Mouse (Mus musculus) limb, embryonic 14.5 days (tissue): Measurements from ENCODE around the gene Acer1. TPM values are rescaled to one million over a fixed set of nuclear protein-coding genes. Genes with fewer than 3 reads are reported as not detected.

Experiments used
- ATAC-seq: fragments of 200-750 bp; cut with Nextera tagmentation; 2 replicates; pipeline ENCODE4 v1.8.0; 2017; ENCODE audit warnings: low read depth, moderate number of reproducible peaks, moderate TSS enrichment; ENCODE audit not compliant: low FRiP score
- DNase-seq: peaks from one replicate; pipeline ENCODE4 v3.0.0-alpha.2; 2015; ENCODE audit warnings: low spot score
- H3K27ac ChIP-seq: fragments of 300-500 bp; sonication (generic); replicated peaks from 2 replicates; pipeline ENCODE4 v1.5.1; 2014; ENCODE audit warnings: low read depth, mild to moderate bottlenecking, low read length, moderate library complexity, mixed read lengths
- H3K27me3 ChIP-seq: fragments of 300-500 bp; sonication (generic); 2 replicates; pipeline ENCODE4 v1.6.1; 2014; ENCODE audit warnings: low read length, mixed read lengths; ENCODE audit not compliant: control insufficient read depth, insufficient read depth
- H3K36me3 ChIP-seq: fragments of 300-500 bp; sonication (generic); 2 replicates; pipeline ENCODE4 v1.6.1; 2014; ENCODE audit warnings: mild to moderate bottlenecking, low read length, moderate library complexity, mixed read lengths; ENCODE audit not compliant: control insufficient read depth, insufficient read depth
- H3K4me1 ChIP-seq: fragments of 300-500 bp; sonication (generic); 2 replicates; pipeline ENCODE4 v1.6.1; 2014; ENCODE audit warnings: antibody characterized with exemption, low read length, mixed read lengths; ENCODE audit not compliant: control insufficient read depth, insufficient read depth
- H3K4me2 ChIP-seq: fragments of 300-500 bp; sonication (generic); replicated peaks from 2 replicates; pipeline ENCODE4 v1.6.1; 2014; ENCODE audit warnings: low read depth, mild to moderate bottlenecking, low read length, moderate library complexity; ENCODE audit not compliant: severe bottlenecking
- H3K4me3 ChIP-seq: fragments of 300-500 bp; sonication (generic); replicated peaks from 2 replicates; pipeline ENCODE4 v1.5.1; 2014; ENCODE audit warnings: low read length
- H3K9ac ChIP-seq: fragments of 300-500 bp; sonication (generic); 2 replicates; pipeline ENCODE4 v1.6.1; 2014; ENCODE audit warnings: mild to moderate bottlenecking, low read depth, low read length, moderate library complexity; ENCODE audit not compliant: severe bottlenecking
- H3K9me3 ChIP-seq: fragments of 300-500 bp; sonication (generic); 2 replicates; pipeline ENCODE4 v1.6.1; 2016; ENCODE audit warnings: low read length; ENCODE audit not compliant: control insufficient read depth
- POLR2A ChIP-seq: fragments of 200-500 bp; IDR thresholded peaks from 2 replicates; pipeline ENCODE4 v1.8.0; 2012; ENCODE audit warnings: inconsistent platforms, mild to moderate bottlenecking, moderate library complexity, borderline replicate concordance; ENCODE audit not compliant: insufficient read depth, insufficient read length; ENCODE audit errors: extremely low read depth
- WGBS: fragments of 180-500 bp; shearing (Covaris S2); extraction: QIAGEN DNeasy Blood & Tissue Kit; methylation state at CpG from one replicate; pipeline ENCODE4 v1.1.7; 2014; 5-methylcytosine and 5-hydroxymethylcytosine counted together
- polyA plus RNA-seq, 2 experiments: library from polyadenylated mRNA; depleted of rRNA in 1 of 2; stranded (reverse) in 1 of 2; unstranded in 1 of 2; fragments of >200 nt; fragmentation: Nextera tagmentation in 1 of 2; extraction: Ambion mirVana in 1 of 2; gene quantifications; 2 replicates each; pipeline versions ENCODE4 v1.2.1 to v1.2.3; 2012 to 2014

Gene Acer1
- polyA plus RNA-seq, 2 experiments: 1.5 to 5.6 TPM

DNA sequence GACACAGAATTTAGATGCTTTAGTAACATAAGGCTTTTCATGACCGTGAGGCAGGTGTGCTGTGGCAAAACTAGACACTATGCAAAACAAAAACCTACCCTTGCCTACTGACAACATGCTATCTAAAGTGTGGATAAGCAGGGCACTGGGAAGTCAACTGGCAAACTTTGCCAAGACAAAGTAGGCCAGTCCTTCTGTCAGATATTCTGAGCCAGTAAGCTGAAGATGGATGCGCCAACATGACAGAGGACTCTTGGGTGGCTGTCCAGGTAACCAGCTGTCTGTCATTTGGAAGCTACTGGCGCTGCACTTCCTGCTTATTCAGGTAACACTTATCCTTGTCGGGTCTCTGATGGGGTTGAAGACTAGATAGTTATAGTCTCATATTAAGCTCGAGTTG lies 11.8 kb downstream of the Acer1 start:
- H3K27ac ChIP-seq: no peak overlapping the region
- H3K4me1 ChIP-seq: no peaks in the 10 kb centered on the region
- H3K4me3 ChIP-seq: no peak overlapping the region
- H3K9me3 ChIP-seq: no peaks in the 10 kb centered on the region
- ATAC-seq (no peak), DNase-seq (no peak)
- TF ChIP-seq POLR2A: no peak
- H3K4me2 ChIP-seq: no peak overlapping the region
- H3K9ac ChIP-seq: no peak overlapping the region
- no peaks in the 10 kb centered on the region for H3K36me3 ChIP-seq
- 65% methylated on average over 5 of the region's 5 CpGs for WGBS
- H3K27me3 ChIP-seq: no peaks in the 10 kb centered on the region

- Histone ChIP-seq H3K9me3 (no peaks in the 10 kb centered on the region), H3K4me3 (no peak overlapping the region), H3K4me2 (no peak overlapping the region), H3K27ac (no peak overlapping the region), H3K4me1 (no peaks in the 10 kb centered on the region), H3K9ac (no peak overlapping the region), H3K27me3 (no peaks in the 10 kb centered on the region), H3K36me3 (no peaks in the 10 kb centered on the region)
- WGBS: 63% methylated on average over 3 of the region's 3 CpGs
- no peak for TF ChIP-seq POLR2A
- ATAC-seq: no peak
- no peak for DNase-seq
Measured at GRCm38 (mm10) chr17:56969321-56969720, 12.6 kb downstream of the Acer1 start.

DNA sequence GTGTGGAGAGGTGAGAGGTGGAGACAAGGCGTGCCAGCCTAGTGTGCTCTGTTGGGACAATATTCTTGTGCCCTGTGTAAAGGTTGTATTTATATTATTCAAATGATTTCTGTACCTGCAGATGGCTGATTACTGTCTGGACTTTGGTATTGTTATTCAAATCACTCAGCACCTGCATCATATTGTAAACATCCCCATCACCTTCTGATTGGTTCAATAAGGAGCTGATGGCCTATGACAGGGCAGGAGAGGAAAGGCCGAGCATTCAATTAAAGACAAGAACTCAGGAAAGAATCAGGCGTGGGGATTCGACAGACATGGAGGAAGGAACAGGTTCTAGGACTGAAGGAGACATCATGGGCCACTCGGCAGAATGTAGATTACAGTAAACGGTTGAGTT lies 18.3 kb downstream of the Acer1 start:
- no peaks in the 10 kb centered on the region for H3K36me3 ChIP-seq
- TF ChIP-seq POLR2A: no peak
- H3K27ac ChIP-seq: no peak overlapping the region
- H3K27me3 ChIP-seq: no peaks in the 10 kb centered on the region
- no peak overlapping the region for H3K9ac ChIP-seq
- ATAC-seq: no peak
- no peak for DNase-seq
- 74% methylated on average over 6 of the region's 6 CpGs for WGBS
- no peaks in the 10 kb centered on the region for H3K9me3 ChIP-seq
- no peaks in the 10 kb centered on the region for H3K4me1 ChIP-seq
- no peak overlapping the region for H3K4me2 ChIP-seq
- no peak overlapping the region for H3K4me3 ChIP-seq

- no peaks in the 10 kb centered on the region for H3K27me3 ChIP-seq
- no peak overlapping the region for H3K27ac ChIP-seq
- no peak for DNase-seq
- no peaks in the 10 kb centered on the region for H3K36me3 ChIP-seq
- TF ChIP-seq POLR2A: no peak
- H3K9ac ChIP-seq: no peak overlapping the region
- no peaks in the 10 kb centered on the region for H3K9me3 ChIP-seq
- H3K4me1 ChIP-seq: no peaks in the 10 kb centered on the region
- H3K4me3 ChIP-seq: no peak overlapping the region
- H3K4me2 ChIP-seq: no peak overlapping the region
- 77% methylated on average over 5 of the region's 5 CpGs for whole genome bisulfite sequencing
- no peak for ATAC-seq
Measured at GRCm38 (mm10) chr17:56962642-56963405, 19.1 kb downstream of the Acer1 start.

DNA sequence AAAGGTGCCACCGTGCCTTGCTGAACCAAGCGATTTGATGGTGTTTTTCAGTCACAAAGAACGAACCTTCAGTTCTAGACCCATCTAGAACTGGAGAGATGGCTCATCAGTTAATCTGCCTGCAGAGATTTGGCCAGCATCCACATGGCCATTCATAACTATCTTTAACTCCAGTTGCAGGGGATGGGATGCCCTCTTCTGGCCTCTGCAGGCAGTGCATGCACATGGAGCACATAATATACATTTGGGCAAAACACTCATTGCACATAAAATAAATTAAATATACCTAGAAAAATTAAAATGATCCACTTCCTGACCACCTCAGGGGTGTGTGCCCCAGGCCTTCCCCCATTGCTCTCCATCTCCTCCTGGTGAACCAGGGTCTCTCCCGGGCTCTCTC lies 20.0 kb downstream of the Acer1 start:
- Histone ChIP-seq H3K9me3 (no peaks in the 10 kb centered on the region), H3K4me1 (no peaks in the 10 kb centered on the region), H3K27ac (no peak overlapping the region), H3K36me3 (no peaks in the 10 kb centered on the region), H3K27me3 (no peaks in the 10 kb centered on the region), H3K9ac (no peak overlapping the region), H3K4me2 (no peak overlapping the region), H3K4me3 (no peak overlapping the region)
- ATAC-seq: no peak
- 92% methylated on average over 4 of the region's 4 CpGs for WGBS
- TF ChIP-seq POLR2A: no peak
- no peak for DNase-seq
